Mouse (Mus musculus) frontal cortex, postnatal 14 days (tissue): ENCODE measurements around the gene Tecpr2.

Source experiments
- DNase-seq, 2 experiments: peaks; one replicate each; pipeline ENCODE4 v3.0.0; 2022; ENCODE audit warnings: low spot score in 2 of 2

The Tecpr2 gene

DNA sequence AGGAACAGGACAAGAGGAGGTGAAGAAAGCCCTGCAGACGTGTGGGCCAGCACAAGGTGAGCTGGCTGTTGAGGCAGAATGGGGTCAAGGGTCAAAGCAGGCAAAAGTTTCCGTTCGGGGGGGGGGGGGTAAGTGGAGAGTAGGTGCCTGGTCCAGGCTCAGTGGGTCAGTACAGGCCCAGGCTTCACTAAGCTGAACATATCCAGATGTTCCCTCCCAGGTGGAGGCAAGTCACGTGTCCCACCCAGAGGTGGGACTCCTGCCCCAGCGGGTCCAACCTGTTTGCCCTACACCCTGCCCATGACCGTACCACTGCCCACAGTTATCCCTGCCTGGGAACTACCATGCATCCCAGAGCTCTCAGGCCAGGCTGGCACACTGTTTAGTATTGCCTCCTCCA, 116.7 kb downstream of the Tecpr2 start:
- no peak for DNase-seq

DNA sequence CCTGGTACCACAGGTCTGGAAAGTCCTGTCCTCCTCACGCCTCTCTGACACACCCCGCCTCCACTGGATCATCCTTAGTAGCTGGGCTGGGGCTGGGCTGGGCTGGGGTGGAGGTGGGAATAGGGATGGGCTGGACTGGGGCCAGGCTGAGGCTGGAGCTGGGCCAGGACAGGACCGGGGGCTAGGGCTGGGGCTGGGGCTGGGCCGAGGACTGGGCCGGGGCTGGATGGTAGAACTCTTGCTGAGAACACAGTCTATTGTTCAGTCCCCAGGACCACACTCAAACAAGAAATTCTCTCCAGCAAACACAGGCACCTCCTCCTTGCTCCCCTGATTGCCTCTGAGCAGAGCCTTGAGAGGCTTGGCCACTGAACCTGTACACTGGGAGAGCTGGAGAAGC, 117.3 kb downstream of the Tecpr2 start:
- no peak for DNase-seq

DNA sequence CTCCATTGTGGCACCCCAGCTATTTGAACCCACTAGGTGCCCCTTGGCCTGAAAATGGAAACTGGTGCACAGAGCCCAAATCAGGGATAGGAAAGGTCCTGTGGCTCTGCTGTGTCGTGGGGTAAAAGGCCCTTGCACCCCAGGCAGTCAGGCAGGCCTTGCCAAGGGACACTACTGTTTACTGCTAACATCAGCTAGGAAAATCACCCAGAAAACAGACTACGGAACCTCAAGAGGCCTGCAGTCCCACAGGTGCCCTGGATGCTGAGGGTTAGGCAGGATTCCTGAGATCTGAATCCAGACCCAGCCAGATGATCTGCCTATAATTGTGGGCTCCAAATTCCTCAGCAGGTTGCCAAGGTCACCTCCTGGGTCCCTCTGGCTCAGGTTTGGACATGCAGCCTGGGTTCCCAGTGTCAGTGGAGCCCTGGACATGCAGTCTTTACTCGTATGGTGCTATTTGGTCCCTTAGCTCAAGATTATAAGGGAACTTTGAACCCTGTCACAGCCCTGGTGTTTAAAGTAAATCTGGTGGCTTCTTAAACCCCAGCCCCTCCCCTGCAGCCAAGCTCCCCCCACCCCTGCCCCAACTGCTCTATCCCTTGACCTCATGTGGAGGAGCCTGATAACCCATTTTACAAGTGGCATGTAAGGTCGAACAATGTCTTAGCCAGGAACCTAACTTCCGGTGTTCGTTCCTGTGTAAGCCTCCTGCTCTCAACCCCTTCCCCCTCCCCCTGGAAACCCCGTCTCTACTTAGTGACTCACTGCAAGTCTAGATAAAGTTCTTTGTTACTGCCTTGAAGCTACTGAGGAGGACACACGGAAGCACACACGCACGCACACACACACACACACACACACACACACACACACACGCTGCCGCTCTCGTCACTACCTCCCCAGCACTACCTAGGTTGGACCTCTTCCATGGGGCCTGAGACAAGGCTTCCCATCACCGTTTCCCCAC, 118.4 kb downstream of the Tecpr2 start:
- DNase-seq, result no peak

DNA sequence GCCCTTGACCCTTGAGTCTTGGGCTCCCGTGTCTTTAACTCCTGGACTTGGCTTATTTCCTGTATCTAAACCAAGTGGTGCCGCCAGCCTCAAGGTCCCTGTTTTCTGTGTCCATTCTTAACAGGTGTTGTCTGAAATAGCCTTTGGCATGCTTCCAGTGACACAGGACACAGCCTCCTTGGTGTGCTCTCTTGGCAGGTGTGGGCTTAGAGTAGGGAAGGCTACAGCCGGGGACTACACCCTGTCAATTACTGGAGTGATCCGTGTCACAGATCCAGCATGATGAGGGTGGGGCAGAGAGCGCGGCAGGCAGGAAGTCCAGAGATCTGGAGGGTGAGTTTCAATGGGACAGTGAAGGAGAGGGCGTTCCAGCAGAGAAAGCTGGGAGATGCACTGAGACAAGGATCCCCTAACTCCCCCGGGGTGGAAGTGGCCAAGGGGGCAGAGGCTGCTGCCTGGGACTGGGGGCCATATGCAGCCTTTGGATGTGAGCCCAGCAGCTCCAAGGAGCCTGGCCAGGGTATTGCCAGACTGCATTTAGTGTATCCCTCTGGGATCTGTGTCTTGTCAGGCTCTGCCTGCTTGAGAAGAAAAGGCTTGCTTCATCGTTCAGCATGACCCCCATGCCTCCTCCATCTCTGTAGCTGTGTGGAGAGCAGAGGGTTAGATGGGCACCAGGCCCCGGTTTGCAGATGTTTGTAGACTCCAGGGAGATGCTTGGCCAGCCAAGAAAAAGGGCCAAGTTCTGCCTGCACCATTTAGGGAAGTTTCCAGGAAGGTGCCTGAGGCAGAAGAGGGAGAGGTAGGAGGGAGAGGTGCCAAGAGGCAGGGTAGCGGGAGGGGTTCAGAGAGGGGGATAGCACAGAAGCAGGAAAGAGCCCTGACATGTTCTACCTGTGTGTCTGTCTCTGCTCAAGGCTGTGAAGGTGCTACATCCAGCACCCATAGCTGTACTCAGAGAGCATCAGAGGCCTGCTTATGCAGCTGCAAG, 119.7 kb downstream of the Tecpr2 start:
- DNase-seq, result no peak

DNA sequence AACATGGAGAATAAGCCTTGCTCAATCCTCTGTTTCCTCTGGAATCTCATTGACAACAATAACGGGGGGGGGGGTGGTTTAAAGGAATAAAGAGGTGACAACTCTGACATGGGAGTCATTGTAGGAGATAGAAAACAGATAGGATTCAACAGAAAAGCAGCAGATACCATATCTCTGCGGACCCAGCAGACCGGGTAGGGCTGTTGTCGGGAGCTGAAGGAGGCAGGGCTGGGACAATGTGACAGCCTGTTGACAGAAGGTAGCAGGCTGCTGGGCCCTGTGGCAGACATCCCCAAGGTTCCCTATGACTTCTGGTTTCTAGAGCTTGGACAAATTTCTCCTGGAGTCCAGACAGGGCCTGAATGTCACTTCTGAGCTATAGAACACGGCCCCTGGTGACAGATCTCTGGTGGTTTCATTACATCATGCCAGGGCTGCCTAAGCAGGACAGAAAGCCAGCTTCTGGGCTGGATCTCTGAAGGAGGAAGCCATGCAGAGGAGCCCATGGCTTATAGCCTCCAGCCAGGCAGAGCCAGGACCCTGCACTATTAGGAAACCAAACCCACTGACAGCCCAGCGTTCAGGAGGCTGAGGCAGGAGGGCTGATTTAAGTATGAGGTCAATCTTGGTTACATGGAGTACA, 120.7 kb downstream of the Tecpr2 start:
- no peak for DNase-seq

DNA sequence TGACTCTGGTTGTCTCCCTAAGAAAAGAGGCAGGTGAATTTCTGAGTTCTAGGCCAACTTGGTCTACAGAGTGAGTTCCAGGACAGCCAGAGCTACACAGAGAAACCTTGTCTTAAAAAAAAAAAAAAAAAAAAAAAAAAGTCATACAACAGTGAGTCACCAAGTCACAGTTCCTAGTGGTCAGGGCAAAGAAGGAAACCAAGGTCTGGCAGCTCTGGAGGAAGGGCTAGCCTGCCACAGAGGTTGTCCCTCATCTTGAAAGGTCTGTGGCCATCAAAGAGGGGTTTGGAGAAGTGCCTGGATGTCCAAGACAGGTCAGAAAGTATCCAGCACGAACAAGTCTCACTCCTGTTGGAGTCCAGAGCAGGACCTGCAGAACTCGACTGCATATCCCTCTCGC, 127.7 kb downstream of the Tecpr2 start:
- no peak for DNase-seq

DNA sequence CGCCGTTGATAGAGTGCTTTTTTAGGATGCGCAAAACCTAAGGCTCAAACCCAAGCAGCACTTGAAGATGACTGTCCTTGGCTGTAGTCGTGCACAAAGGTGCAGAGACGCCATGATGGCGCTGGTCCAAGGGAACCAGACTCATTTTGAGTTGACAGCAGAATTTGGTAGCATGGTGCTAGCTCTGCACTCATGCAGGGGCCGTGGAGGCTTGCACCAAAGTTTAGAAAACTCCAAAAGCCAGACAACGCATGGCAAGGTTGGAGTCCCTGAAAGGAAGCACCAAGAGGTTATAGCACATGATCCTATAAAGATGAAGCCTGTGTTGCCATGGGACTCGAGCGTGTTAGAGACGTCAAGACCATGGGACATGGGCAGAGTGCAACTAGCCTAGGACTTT, 129.0 kb downstream of the Tecpr2 start:
- no peak for DNase-seq

DNA sequence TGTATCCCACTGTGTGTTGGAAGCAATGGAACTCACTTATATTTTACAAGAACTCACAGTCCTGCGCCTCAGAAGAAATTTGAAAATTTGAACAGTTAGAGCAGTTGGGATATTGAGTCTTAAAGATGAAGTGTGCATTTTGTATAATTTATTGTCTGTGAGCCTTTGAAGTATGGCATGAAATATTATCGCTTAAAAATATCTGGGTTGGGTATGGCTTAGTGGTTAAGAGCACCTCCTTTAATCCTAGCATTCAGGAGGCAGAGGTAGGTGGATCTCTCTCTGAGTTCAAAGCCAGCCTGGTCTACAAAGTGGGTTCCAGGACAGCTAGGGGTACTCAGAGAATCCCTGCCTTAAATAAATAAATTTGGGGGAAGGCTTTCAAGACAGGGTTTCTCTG, 130.0 kb downstream of the Tecpr2 start:
- DNase-seq, result no peak

DNA sequence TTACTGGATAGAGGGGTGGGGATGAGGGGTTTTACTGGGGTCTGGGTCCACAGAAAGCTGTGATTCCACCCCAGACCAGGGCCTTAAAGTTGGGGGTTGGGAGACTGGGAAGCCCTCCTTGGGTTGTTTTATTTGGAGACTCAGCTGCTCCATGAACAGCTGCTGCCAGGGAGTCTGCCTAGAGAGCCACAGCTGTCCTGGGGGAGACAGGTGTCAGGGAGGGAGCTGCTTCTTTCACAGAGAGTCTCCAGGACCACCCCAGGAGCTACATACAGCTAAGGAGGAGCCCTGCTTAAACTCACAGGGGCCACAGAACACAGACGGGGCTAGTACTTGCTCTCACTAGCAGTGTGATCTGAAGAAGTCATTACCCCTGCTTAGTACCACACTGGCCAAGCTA, 132.1 kb downstream of the Tecpr2 start:
- DNase-seq, result no peak

DNA sequence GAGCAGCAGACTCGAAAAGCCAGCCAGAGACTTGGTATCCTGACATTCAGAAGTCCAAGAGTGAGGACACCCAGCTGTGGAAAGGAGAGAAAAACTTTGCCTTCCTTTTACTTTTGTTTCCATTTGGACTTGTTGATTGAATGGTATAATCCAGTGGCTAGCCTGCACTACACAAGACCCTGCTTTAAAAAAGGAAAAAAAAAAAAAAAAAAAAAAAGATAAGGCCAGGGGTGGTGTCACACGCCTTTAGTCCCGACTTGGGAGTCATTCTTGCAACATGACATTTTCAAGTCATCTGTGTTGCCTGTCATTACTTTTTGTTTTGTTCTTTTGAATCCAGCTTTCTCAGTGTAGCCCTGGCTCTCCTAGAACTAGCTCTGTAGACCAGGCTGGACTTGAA, 132.5 kb downstream of the Tecpr2 start:
- DNase-seq, result no peak
